Mouse (Mus musculus) heart, adult 18-20 months (tissue): Measurements from ENCODE around the gene Crabp2. TPM values are rescaled to one million over a fixed set of nuclear protein-coding genes. Genes with fewer than 3 reads are reported as not detected.

Experiments used
- DNase-seq, 2 experiments: peaks; one replicate each; pipeline ENCODE4 v3.0.0; 2021 to 2022; ENCODE audit warnings: mixed read lengths in 1 of 2
- total RNA-seq, 2 experiments: library from RNA; stranded (reverse); gene quantifications; 2 replicates each; pipeline ENCODE4 v1.2.3; 2021

The Crabp2 gene
- total RNA-seq, 2 experiments from 2014 or later = not detected

- DNase-seq = no peak
Observed at GRCm38 (mm10) chr3:87958967-87959366, 10.5 kb downstream of the Crabp2 start.

- DNase-seq = no peak
Observed at GRCm38 (mm10) chr3:87959371-87959770, 10.9 kb downstream of the Crabp2 start.

GRCm38 (mm10) chr3:87960191-87960585 lies 11.7 kb downstream of the Crabp2 start:
- DNase-seq = no peak

- DNase-seq = peak; percentile 92 to 94
Observed at GRCm38 (mm10) chr3:87960586-87961191, 12.2 kb downstream of the Crabp2 start.

DNA sequence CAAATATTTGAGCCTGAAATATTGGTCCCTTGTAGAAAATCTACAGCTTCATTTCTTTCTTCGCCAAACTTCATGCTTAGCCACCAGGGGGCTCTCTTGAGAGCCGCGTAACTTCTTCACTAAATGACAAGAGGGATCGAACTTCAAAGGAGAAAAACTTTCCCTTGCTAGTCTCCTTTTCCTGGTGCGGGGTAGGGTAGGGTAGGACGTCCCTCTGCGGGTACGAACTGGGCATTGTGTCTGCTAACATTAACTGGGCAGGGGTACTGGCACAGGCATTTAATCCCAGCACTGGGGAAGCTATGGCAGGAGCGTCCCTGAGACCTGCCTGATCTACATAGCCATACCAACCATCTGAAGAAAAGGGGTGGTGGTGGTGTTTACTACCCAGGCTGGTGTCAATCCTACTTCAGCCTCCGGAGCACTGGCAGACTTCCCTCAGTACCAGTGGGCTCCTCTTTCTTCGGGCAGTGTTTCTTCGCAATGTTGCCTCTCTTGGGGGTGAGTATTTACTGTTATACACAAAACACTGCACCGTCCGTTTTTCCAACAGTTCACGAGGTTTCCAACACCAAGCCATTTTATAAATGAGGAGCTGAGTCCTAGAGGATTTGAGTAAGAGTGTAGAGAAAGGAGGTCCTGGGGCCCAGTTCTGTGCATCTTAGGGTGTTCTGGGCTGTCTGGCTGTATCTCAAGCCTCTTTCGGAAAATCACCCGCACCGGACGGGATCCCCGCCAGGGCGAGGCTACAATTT lies 21.9 kb downstream of the Crabp2 start:
- peak; percentile 63 to 87 for DNase-seq

DNA sequence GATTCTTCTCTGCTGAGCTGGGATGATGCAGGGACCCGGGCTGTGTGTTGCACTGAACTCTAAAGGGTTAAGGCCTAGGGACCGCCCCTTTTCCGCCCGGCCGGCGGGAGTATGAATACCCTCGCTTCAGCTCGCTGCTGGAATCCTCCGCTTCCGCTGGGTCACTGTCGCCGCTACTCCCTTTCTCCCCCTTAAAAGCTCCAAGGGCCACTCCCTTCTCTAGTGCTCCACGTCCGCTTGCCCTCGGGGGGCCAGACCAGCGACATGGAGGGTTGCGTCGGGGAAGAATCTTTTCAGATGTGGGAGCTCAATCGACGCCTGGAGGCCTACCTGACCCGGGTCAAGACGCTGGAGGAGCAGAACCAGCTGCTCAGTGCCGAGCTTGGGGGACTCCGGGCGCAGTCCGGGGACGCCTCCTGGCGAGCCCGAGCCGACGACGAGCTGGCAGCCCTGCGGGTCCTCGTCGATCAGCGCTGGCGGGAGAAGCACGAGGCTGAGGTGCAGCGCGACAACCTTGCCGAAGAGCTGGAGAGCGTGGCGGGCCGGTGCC lies 22.5 kb downstream of the Crabp2 start, which contains the start of gene Nes:
TSS of gene Nes (plus strand) at position 140 of the 550 bp plus-strand sequence.
- peak; percentile 82 to 85 for DNase-seq

DNA sequence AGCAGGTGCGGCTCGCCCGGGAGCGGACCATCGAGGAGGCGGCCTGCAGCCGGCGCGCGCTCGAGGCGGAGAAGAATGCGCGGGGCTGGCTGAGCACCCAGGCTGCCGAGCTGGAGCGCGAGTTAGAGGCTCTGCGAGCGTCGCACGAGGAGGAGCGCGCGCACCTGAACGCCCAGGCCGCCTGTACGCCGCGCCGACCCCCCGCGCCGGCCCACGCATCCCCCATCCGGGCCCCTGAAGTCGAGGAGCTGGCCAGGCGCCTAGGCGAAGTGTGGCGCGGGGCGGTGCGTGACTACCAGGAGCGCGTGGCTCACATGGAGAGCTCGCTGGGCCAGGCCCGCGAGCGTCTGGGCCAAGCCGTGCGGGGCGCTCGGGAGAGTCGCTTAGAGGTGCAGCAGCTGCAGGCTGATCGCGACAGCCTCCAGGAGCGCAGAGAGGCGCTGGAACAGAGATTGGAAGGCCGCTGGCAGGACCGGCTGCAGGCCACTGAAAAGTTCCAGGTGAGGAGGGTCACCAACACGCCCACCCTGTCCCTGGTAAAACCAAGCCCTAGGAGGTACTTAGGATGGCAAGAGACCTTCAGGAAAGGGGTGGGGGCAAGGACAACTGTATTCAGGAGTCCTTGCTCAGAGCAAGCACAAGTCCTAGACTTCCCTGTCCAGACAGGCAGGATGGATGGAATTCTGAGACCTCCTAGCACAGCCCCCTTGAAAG lies 23.2 kb downstream of the Crabp2 start:
- DNase-seq = no peak

DNA sequence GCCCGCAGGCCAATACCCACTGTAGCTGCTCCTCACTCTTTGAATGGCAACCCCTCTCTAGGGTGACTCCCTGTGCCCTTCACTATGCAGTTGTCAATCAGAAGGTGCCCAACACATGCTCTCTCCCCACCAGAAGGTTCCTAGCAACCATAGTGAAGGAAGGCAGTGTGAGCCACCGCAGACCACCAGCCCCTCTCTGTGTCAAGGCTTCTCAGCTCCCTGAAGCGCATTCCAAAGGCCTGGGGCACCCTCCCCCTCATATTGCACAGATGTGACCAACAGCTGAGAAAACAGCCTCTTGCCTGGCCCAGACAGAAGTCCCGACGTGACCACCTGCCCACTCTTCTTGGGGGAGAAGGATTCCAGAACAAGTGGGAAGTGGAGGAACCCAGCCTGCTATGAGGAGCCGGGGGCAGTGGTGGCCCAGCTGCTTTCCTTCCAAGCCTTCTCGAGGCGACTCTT lies 23.8 kb downstream of the Crabp2 start:
- no peak for DNase-seq

DNA sequence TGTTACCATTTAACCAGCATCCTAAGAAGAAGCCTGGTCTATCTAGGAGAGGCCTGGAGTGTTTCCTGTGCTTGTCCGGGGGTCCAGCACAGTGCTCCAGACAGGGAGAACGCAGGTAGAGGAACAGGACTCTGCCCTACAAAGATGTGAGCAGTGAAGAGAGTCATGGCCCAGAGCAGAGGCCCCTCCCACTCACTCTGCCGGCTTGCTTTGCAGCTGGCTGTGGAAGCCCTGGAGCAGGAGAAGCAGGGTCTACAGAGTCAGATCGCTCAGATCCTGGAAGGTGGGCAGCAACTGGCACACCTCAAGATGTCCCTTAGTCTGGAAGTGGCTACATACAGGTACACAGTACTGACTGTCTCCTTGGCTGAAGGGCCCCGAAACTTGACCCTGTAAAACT lies 24.3 kb downstream of the Crabp2 start:
- DNase-seq = no peak

DNA sequence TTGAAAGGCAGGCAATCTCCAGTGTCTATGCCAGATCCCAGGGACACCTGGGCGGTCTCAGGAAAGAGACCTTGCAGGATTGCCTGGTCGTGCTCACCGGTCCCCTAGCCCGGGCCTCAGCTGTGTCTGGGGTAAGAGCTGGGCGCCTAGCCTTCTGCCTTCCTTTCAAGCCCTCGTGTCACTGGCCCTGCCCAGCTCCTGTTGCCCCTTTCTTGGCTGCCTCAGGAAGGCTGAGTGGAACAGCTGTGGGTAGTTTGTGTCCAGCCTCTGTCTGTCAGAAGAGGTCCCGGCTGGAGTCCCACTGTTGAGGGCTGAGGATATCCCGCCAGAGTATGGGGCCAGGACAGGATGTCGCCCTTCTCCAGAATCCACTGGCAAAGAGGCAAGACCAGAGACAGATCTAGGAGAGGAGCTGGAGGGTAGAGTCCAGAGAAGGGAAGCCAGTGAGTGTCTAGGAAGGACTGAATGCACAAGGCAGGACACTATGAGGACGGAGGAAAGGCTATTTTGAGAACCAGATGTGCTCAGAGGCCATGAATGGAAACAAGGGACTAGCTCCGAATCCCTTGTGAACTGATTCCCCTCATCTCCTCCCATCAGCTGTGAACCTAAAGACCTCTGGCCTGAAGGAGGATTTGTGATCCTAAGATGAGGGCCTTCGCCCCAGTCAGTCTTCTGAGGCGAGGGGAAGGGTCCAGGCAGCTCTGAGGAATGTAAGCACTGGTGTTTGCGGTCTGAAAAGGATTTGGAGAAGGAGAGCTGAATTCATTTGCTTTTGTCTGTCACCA lies 25.3 kb downstream of the Crabp2 start:
- peak in 1 of 2 experiments; percentile 27 for DNase-seq

GRCm38 (mm10) chr3:87974381-87974987 lies 26.0 kb downstream of the Crabp2 start:
- peak; percentile 50 to 73 for DNase-seq

DNA sequence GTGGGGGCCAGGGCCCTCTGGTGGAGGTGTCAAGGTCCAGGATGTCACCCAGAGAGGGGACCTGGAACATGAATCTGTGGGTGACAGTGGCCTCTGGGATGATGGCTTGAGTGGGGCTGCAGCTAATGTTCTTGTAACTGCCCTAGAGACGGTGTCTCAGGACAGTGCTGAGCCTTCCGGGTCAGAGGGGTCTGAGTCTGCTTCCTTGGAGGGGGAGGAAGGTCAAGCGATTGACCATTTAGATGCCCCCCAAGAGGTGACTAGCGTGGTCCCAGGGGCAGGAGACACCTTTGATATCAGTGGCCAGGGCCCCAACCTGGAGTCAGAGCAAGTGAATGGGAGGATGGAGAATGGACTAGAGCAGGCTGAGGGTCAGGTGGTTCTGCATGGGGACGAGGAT lies 31.0 kb downstream of the Crabp2 start:
- no peak for DNase-seq

DNA sequence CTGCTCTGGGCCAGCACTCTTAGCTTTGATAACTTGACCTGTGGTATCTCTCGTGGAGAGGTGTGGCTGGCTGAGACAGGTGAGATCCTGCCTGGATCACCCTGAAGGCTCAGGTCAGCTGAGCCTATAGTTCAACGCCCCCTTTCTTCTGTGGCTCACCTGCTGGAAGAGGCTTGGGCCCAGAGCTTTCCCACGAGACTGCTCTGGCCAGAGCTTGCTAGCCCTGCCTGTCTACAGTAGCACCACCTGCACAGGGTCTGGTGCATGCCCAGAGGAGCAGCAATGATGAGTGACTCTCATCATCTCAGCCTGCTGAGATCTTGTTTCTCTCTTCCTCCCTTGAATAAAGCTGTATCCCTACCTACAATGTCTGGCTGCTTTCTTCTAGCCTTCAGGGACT lies 31.6 kb downstream of the Crabp2 start:
- DNase-seq = no peak

- no peak for DNase-seq
Observed at GRCm38 (mm10) chr3:87980728-87981127, 32.3 kb downstream of the Crabp2 start.

DNA sequence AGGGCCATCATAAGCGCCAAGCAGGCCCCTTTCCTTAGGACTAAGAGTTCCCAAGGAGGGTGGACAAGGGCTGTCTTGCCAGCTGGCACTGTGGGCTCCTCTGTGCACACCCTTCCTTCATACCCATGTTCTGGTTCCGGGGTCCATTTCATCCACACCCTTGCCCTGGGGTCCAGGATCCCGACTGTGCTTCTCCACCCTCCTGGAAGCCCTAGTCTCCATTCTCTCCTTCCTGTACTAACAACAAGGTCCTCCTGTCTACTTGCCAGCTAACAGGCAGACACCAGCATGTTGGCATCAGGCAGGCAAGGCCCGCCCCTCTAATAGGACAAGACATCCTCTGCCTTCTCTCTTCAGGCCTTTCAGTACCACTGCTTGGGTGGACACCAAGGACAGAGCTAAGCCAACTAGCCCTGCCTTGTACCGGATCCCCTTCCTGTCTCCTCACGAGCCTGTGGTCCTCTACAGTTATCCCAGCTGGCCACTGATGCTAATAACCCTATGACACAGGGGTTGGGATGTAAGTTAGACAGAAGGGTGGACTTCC lies 32.8 kb downstream of the Crabp2 start:
- DNase-seq = no peak

DNA sequence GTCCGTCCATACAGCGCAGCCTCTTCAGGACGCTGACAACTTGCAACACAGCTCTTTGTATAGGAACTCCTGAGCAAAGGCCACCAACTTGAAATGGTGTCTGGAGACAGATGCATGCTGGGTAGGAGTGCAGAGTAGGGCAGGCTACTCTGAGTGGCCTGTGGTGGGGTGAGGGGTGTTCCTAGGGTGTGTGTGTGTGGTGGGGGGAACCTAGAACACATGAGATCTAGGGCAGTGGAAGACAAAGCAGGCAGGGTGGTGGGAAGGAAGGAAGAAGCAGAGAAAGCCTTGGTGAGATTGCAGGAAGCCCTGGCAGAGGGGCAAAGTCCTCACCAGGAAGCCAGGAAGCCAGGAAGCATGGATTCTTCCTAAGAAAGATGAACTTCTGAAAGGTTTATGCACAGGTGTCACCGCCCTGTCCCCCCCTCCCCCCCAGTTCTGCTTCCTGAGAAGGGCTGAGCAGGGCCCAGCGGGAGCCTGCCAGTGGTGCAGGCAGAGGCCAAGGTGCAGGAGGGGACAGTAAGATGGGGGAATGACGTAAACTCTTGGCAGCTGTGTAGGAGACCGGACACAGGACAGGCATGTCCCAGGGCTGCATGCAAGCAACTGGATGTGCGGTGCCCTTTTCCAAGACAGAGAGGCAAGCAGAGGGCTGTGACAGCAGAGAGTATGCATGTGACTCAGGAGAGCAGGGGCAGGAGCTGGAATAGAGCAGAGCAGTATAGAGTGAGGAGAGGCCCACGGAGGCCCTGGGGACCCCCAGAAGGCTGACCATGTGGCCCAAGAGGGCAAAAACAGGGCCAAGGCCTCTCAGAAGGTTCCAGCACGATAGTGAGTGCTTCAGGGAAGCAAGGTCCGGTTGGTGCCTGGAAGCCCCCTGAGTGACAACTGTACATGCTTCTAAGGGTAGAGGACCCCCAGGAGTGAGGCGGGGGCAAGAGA lies 33.7 kb downstream of the Crabp2 start:
- DNase-seq = peak; percentile 79 to 92

GRCm38 (mm10) chr3:87982836-87983601 lies 34.6 kb downstream of the Crabp2 start:
- peak; percentile 55 to 87 for DNase-seq

DNA sequence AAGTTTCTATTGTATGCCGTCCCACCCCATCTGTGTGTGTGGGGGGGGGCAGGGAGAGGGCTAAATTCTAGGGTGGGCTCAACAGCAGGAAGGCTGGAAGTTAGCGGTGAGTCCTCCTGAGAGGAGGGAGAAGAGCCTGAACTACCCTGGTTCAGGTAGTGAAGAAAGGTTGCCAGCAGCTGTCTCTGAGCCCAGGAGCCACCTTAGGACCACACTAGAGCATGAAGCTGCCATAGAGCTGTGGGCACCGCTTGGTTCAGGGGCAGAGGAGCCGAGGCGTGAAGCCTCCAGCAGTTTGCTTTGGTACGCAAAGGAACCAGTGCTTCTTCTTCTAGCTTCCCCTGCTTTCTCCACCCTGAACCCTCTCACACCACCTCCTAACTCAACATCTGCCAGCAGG lies 35.2 kb downstream of the Crabp2 start:
- DNase-seq = no peak

- DNase-seq = no peak
Observed at GRCm38 (mm10) chr3:87984094-87984493, 35.6 kb downstream of the Crabp2 start.
